Mouse (Mus musculus): ENCODE measurements around the gene Eya2.

- TF ChIP-seq POLR2A (IDR thresholded peaks at IDR 0.05; ENCODE audit: extremely low read depth, insufficient read depth, low read length) (no peak), CTCF (IDR thresholded peaks at IDR 0.05; ENCODE audit: extremely low read depth, insufficient read depth, low read length) (no peak)
Measured at GRCm38 (mm10) chr2:165665176-165665575, 70.3 kb downstream of the Eya2 start.

Data from cortical plate, adult 2 months (tissue).